Mouse (Mus musculus) limb, embryonic 13.5 days (tissue): ENCODE measurements around the gene Mmp19. TPM values are rescaled to one million over a fixed set of nuclear protein-coding genes. Genes with fewer than 3 reads are reported as not detected.

Experiments used
- ATAC-seq: fragments of 200-750 bp; cut with Nextera tagmentation; 2 replicates; pipeline ENCODE4 v1.8.0; 2017; ENCODE audit warnings: low read depth, moderate number of reproducible peaks, moderate TSS enrichment; ENCODE audit not compliant: low FRiP score
- H3K27ac ChIP-seq: fragments of 300-500 bp; sonication (generic); 2 replicates; pipeline ENCODE4 v1.5.1; 2015; ENCODE audit warnings: inconsistent platforms, mild to moderate bottlenecking, moderate library complexity
- H3K27me3 ChIP-seq: fragments of 300-500 bp; sonication (generic); 2 replicates; pipeline ENCODE4 v1.6.1; 2015; ENCODE audit warnings: mild to moderate bottlenecking, inconsistent platforms
- H3K36me3 ChIP-seq: fragments of 300-500 bp; sonication (generic); 2 replicates; pipeline ENCODE4 v1.6.1; 2015; ENCODE audit warnings: inconsistent platforms, mild to moderate bottlenecking, moderate library complexity
- H3K4me1 ChIP-seq: fragments of 300-500 bp; sonication (generic); 2 replicates; pipeline ENCODE4 v1.6.1; 2015; ENCODE audit warnings: inconsistent platforms
- H3K4me2 ChIP-seq: fragments of 300-500 bp; sonication (generic); replicated peaks from 2 replicates; pipeline ENCODE4 v1.6.1; 2015; ENCODE audit warnings: inconsistent platforms, mild to moderate bottlenecking, moderate library complexity
- H3K4me3 ChIP-seq: fragments of 300-500 bp; sonication (generic); 2 replicates; pipeline ENCODE4 v1.5.1; 2015; ENCODE audit warnings: moderate library complexity, mild to moderate bottlenecking, inconsistent platforms
- H3K9ac ChIP-seq: fragments of 300-500 bp; sonication (generic); 2 replicates; pipeline ENCODE4 v1.6.1; 2015; ENCODE audit warnings: mild to moderate bottlenecking, inconsistent platforms
- H3K9me3 ChIP-seq: fragments of 300-500 bp; sonication (generic); 2 replicates; pipeline ENCODE4 v1.6.1; 2016; ENCODE audit warnings: inconsistent platforms
- WGBS: fragments of 180-500 bp; shearing (Covaris S2); methylation state at CpG from one replicate; pipeline ENCODE4 v1.1.7; 2015; 5-methylcytosine and 5-hydroxymethylcytosine counted together
- polyA plus RNA-seq: library from polyadenylated mRNA; unstranded; fragments of >200 nt; fragmentation: Nextera tagmentation; extraction: Ambion mirVana; gene quantifications from 2 replicates; pipeline ENCODE4 v1.2.1, GENCODE M21; 2015

The Mmp19 gene
- 0.56 and 0.78 TPM in 2 replicates for polyA plus RNA-seq

- Histone ChIP-seq H3K27me3 (no peaks in the 10 kb centered on the region), H3K9ac (no peak within 1 kb of the TSS), H3K4me1 (no peaks in the 10 kb centered on the region), H3K4me3 (no peak within 1 kb of the TSS), H3K9me3 (no peaks in the 10 kb centered on the region), H3K36me3 (no peaks in the 10 kb centered on the region), H3K27ac (no peak within 1 kb of the TSS), H3K4me2 (no peak within 1 kb of the TSS)
- no peak for ATAC-seq
- 66% methylated on average over 7 of the region's 7 CpGs for WGBS
Observed at GRCm38 (mm10) chr10:128790398-128791124, at the start of gene Mmp19. TSS of gene Mmp19 (plus strand) at chr10:128790910.

DNA sequence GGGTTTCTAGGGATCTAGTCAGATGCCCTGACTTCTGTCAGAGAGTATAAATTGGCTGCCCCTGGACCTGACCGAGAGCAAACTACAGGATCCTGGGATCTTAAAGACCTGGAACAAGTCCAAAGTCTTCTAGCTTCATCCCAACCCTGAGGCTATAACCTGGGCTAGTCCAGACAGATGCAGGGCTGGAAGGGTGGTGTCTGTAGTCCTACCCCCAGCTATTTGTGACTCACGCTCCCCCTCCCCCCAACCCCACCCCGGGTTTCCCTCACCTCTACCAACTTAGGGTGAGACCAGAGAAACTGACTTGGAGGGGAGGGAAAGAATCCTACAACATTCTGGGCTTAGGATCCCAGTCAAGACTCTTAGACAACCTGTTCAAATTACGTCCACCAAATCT is 48.1 kb upstream of the Mmp19 start:
- Histone ChIP-seq H3K4me3 (peak overlapping the region; percentile 74), H3K27ac (no peak overlapping the region), H3K36me3 (no peaks in the 10 kb centered on the region), H3K4me1 (peaks cover 19% of the 10 kb centered on the region), H3K9ac (no peak overlapping the region), H3K9me3 (no peaks in the 10 kb centered on the region), H3K4me2 (peak overlapping the region; percentile 89), H3K27me3 (peaks cover 13% of the 10 kb centered on the region)
- 26% methylated on average over 4 of the region's 4 CpGs for WGBS
- ATAC-seq = no peak

DNA sequence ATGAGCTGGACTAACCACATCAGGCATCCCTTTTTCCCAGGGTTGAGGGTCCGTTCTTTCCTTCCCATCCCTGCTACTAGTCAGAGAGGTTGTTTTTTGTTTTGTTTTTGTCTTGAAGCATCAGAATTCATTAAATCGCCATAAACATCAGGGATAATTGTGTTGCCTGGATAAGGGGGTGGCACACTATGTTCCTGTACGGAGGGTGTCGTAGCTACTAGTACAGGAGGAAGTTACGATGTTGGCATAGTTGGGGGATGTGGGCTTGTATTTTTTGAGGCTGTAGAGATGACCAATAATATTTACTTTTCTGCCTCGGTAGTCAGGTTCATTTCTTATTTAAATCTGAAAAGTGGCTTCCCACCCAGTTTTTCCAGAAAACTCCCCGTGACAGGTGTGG is 47.5 kb upstream of the Mmp19 start:
- peaks cover 18% of the 10 kb centered on the region for H3K4me1 ChIP-seq
- H3K27me3 ChIP-seq = peaks cover 13% of the 10 kb centered on the region
- H3K4me3 ChIP-seq = peak overlapping the region; percentile 74
- ATAC-seq = no peak
- no peaks in the 10 kb centered on the region for H3K9me3 ChIP-seq
- peak overlapping the region; percentile 89 for H3K4me2 ChIP-seq
- H3K36me3 ChIP-seq = no peaks in the 10 kb centered on the region
- no peak overlapping the region for H3K27ac ChIP-seq
- 6% methylated on average over 7 of the region's 7 CpGs for WGBS
- peak overlapping the region; percentile 84 for H3K9ac ChIP-seq

DNA sequence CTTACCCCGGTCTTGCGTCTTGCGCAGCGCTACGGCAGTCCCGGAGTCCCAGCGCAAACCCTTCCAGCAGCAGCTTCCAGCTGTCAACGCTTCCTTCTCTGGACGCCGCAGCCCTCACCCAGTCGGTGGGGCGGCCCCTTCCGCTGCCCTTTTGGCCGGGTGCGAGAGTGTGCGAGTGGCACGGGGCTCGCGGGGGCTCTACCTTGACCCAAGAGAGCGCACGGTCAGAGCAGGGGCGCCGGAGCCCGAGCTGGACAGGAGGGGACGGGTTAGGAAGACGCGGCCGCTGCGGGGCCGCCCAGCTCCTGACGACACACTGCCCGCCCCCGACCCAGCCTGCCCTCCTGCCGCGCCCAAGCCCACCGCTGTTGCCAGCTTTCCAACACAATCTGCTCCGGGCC is 46.9 kb upstream of the Mmp19 start:
- H3K9ac ChIP-seq = peak overlapping the region; percentile 84
- peak overlapping the region; percentile 74 for H3K4me3 ChIP-seq
- peaks cover 13% of the 10 kb centered on the region for H3K27me3 ChIP-seq
- peak overlapping the region; percentile 34; the same call in 1 of the 2 replicates for H3K27ac ChIP-seq
- H3K4me1 ChIP-seq = peaks cover 18% of the 10 kb centered on the region
- H3K36me3 ChIP-seq = no peaks in the 10 kb centered on the region
- under 1% methylated on average over 36 of the region's 37 CpGs for WGBS
- H3K4me2 ChIP-seq = peak overlapping the region; percentile 89
- peak; percentile 25 for ATAC-seq
- no peaks in the 10 kb centered on the region for H3K9me3 ChIP-seq

DNA sequence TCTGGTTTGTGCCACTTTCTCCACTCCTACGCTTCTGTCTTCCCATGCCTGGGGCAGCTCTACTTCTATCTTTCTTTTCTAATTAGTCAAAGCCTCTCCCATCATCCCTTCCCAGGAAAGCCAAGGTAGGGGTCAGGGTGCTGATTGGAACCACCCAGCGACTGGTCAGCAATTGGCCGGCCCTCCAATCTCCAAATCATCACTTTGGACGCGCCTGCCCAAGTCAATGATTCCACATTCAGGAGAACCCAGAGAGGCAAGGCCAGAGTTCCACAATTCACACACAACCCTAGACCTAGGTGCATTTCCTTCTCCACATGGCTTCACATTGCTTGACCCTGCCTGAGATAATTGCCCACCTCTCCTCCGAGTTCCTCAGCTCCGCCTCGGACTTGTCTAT is 46.5 kb upstream of the Mmp19 start:
- no peak for ATAC-seq
- Histone ChIP-seq H3K4me3 (peak overlapping the region; percentile 74), H3K9ac (peak overlapping the region; percentile 84), H3K27me3 (peaks cover 13% of the 10 kb centered on the region), H3K4me1 (peaks cover 21% of the 10 kb centered on the region), H3K27ac (no peak overlapping the region; the same call in 1 of the 2 replicates), H3K4me2 (peak overlapping the region; percentile 89), H3K9me3 (no peaks in the 10 kb centered on the region), H3K36me3 (no peaks in the 10 kb centered on the region)
- 20% methylated on average over 8 of the region's 8 CpGs for WGBS

DNA sequence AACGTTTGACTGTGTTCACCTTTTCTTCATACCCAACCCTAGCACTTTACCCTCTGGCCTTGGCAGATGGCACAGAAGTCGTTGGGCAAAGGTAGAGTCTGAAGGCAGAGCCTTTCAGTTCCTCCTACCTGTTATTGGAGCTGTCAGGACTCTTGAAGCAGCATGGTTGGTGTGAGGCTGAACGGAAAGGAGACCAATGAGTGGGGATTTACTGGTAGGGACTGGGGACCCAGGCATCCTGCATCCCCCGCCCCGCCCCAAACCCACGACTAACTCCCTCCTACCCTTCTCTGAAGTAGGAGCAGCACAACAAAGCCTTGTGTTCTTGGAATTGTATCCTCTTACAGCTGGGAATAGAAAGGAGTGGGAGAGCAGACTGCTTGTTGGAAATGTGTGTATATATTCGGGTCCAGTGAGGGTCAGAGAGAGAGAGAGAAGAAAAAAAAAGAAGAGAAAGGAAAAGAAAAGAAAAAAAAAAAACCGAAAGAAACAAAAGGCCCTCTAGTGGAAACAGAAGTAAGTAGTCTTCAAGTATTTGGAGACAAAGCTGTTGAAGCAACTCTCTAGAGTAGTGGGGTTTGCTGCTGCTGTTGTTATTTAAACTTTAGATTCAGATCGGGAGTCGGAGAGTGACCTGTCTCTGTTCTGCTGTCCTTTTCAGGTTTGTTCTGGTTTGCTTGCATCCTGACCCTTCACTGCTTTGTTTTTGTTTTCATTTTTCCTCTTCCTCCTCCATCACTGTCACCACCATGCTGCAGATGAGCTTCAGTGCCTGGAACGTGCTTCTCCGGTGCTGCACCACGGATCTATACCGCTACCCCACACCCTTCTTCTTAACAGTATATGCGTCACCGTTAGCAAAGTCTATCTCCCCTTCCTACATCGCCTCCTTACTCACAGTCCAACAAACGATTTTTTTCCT is 45.8 kb upstream of the Mmp19 start, which contains the start of gene Dgka:
Gene Dgka (minus strand): TSS at position 176 of the 922 bp plus-strand sequence.
- peak within 1 kb of the TSS; percentile 89 for H3K4me2 ChIP-seq
- H3K36me3 ChIP-seq = no peaks in the 10 kb centered on the region
- no peaks in the 10 kb centered on the region for H3K9me3 ChIP-seq
- H3K9ac ChIP-seq = peak within 1 kb of the TSS; percentile 84
- H3K27ac ChIP-seq = peak within 1 kb of the TSS; percentile 49
- H3K27me3 ChIP-seq = peaks cover 13% of the 10 kb centered on the region
- ATAC-seq = no peak
- peak within 1 kb of the TSS; percentile 74 for H3K4me3 ChIP-seq
- WGBS = 24% methylated on average over 18 of the region's 18 CpGs
- H3K4me1 ChIP-seq = peaks cover 28% of the 10 kb centered on the region

DNA sequence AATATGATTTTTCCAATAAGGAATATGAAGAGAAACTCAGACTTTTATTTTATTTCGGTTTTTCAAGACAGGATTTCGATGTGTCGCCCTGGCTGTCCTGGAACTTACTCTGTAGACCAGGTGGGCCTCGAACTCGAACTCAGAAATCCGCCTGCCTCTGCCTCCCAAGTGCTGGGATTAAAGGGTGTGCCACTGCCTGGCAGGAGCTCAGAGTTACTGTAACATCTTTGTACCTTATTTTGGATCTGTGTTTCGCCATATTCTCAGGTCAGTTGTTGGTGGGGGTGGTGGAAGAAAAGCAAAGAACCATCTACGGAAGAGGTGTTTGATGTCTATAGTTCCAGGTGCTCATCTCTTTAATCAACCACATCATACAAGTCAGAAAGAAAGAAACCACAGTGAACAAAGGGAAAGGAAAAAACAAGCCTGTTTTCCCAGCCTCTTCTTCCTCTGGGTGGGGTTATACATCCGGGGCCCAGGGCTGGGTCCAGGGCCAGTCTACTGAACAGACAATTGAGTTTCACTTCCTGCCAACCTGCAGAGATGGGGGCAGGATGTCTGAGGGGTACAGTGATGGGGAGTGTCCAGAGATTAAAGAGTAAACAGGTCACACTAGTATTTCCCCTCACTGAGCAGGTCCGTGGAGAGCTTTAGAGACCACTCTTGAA is 44.6 kb upstream of the Mmp19 start:
- no peaks in the 10 kb centered on the region; the same call in 1 of the 2 replicates for H3K36me3 ChIP-seq
- no peak overlapping the region for H3K4me3 ChIP-seq
- H3K4me1 ChIP-seq = peaks cover 36% of the 10 kb centered on the region
- no peaks in the 10 kb centered on the region for H3K9me3 ChIP-seq
- H3K4me2 ChIP-seq = no peak overlapping the region
- H3K9ac ChIP-seq = no peak overlapping the region
- peaks cover 13% of the 10 kb centered on the region for H3K27me3 ChIP-seq
- H3K27ac ChIP-seq = no peak overlapping the region
- 92% methylated on average over 10 of the region's 10 CpGs for WGBS
- no peak for ATAC-seq

DNA sequence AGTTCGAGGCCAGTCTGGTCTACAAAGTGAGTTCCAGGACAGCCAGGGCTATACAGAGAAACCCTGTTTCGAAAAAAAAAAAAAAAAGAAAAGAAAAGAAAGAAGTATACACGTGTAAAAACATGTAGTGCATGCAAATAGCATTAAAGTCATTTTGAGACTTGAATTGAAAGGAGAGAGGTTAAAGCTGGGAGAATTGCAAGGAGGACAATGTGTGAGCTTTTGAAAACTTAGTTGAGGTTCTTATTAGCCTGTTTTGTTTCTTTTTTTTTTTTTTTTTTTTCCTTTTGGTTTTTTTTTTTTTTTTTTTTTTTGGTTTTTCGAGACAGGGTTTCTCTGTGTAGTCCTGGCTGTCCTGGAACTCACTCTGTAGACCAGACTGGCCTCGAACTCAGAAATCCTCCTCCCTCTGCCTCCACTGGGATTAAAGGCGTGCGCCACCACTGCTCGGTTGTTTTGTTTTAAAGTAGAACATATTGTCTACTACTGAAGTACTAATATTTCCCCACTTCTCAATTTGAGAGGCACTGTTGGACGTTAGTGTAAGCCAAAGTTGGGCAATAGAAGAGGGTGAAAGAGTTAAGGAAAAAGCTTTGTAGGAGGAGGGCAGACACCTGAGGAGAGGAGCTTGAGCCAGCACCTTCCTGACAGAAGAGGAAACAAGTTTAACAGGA is 43.6 kb upstream of the Mmp19 start:
- 38% methylated on average over 9 of the region's 9 CpGs for WGBS
- H3K9me3 ChIP-seq = no peaks in the 10 kb centered on the region
- ATAC-seq = no peak

DNA sequence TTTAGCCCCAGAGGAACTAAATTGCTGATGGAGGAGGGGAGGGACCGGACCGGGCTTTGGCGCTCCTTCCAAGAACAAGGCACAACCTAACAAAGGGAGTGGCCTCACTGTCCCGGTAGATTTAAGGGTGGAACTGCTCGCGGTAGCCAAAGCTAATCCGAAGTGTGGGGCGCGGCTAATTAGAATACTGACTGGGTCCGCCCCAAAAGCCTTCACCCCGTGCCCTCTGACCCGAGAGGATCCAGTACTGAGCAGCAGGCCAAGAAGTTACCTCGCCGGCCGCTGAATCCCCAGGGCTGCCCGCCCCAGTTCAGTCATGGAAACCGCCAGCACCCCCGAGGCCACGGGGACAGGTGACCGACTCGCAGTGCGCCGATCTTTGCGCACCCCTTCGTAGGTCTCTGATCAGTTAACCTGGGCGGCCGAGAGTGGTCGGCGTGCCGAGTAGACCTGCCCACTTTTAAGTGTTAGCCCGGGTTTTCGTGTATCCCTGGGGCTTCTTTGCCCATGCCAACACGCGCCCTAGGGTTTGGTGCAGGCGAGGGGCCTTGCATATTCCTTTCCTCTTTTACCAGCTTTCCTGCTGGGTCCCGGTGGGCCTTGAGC is 43.0 kb upstream of the Mmp19 start, which contains the start of gene Pym1:
Gene Pym1 (plus strand): TSS at position 244 of the 606 bp plus-strand sequence.
- H3K27me3 ChIP-seq = peaks cover 5% of the 10 kb centered on the region
- peaks cover 32% of the 10 kb centered on the region for H3K4me1 ChIP-seq
- H3K9ac ChIP-seq = peak within 1 kb of the TSS; percentile 86
- H3K4me3 ChIP-seq = peak within 1 kb of the TSS; percentile 73
- H3K9me3 ChIP-seq = no peaks in the 10 kb centered on the region
- under 1% methylated on average over 36 of the region's 36 CpGs for WGBS
- H3K36me3 ChIP-seq = peaks cover 8% of the 10 kb centered on the region
- peak; percentile 59 for ATAC-seq
- peak within 1 kb of the TSS; percentile 97 for H3K27ac ChIP-seq
- peak within 1 kb of the TSS; percentile 88 for H3K4me2 ChIP-seq

More for the DNA sequence above, 43.6 kb upstream of the Mmp19 start:
- Histone ChIP-seq H3K27ac (peak overlapping the region; percentile 97), H3K27me3 (peaks cover 12% of the 10 kb centered on the region), H3K36me3 (peaks cover 1% of the 10 kb centered on the region; the same call in 1 of the 2 replicates), H3K9ac (peak overlapping the region; percentile 86), H3K4me1 (peaks cover 36% of the 10 kb centered on the region), H3K4me2 (peak overlapping the region; percentile 88), H3K4me3 (peak overlapping the region; percentile 73)

- peak; percentile 88 for ATAC-seq
- Histone ChIP-seq H3K9me3 (no peaks in the 10 kb centered on the region), H3K9ac (peak overlapping the region; percentile 86), H3K4me2 (peak overlapping the region; percentile 88), H3K27me3 (no peaks in the 10 kb centered on the region), H3K4me3 (peak overlapping the region; percentile 73), H3K27ac (peak overlapping the region; percentile 97), H3K36me3 (peaks cover 13% of the 10 kb centered on the region), H3K4me1 (peaks cover 27% of the 10 kb centered on the region)
- under 1% methylated on average over 37 of the region's 37 CpGs for WGBS
Observed at GRCm38 (mm10) chr10:128748252-128748864, 42.4 kb upstream of the Mmp19 start.
